Mouse (Mus musculus) thymus, adult 18-20 months (tissue): ENCODE measurements around the gene Pld1.

Experiments
- DNase-seq, 2 experiments: peaks; one replicate each; pipeline ENCODE4 v3.0.0; 2022; ENCODE audit warnings: mixed read lengths in 2 of 2

Pld1 gene

GRCm38 (mm10) chr3:27994175-27994990, 55.9 kb downstream of the Pld1 start:
- DNase-seq: no peak

- no peak for DNase-seq
Measured at GRCm38 (mm10) chr3:28004321-28004720, 65.8 kb downstream of the Pld1 start.

- DNase-seq: no peak
Measured at GRCm38 (mm10) chr3:28007684-28008083, 69.2 kb downstream of the Pld1 start.

GRCm38 (mm10) chr3:28008369-28008768, 69.9 kb downstream of the Pld1 start:
- DNase-seq: no peak

GRCm38 (mm10) chr3:28012177-28012576, 73.7 kb downstream of the Pld1 start:
- DNase-seq: no peak

GRCm38 (mm10) chr3:28013441-28013840, 74.9 kb downstream of the Pld1 start:
- DNase-seq: no peak

- no peak for DNase-seq
Measured at GRCm38 (mm10) chr3:28017002-28017401, 78.5 kb downstream of the Pld1 start.

GRCm38 (mm10) chr3:28019727-28020126, 81.2 kb downstream of the Pld1 start:
- no peak for DNase-seq

GRCm38 (mm10) chr3:28020404-28020803, 81.9 kb downstream of the Pld1 start:
- DNase-seq: no peak

- no peak for DNase-seq
Measured at GRCm38 (mm10) chr3:28022191-28022590, 83.7 kb downstream of the Pld1 start.

- DNase-seq: no peak
Measured at GRCm38 (mm10) chr3:28026876-28027275, 88.4 kb downstream of the Pld1 start.

GRCm38 (mm10) chr3:28028456-28028855, 90.0 kb downstream of the Pld1 start:
- no peak for DNase-seq

- no peak for DNase-seq
Measured at GRCm38 (mm10) chr3:28030860-28031259, 92.4 kb downstream of the Pld1 start.

- DNase-seq: no peak
Measured at GRCm38 (mm10) chr3:28031643-28032243, 93.2 kb downstream of the Pld1 start.

- no peak for DNase-seq
Measured at GRCm38 (mm10) chr3:28033898-28034297, 95.4 kb downstream of the Pld1 start.

GRCm38 (mm10) chr3:28034707-28035333, 96.3 kb downstream of the Pld1 start:
- DNase-seq: no peak

GRCm38 (mm10) chr3:28037320-28037932, 98.9 kb downstream of the Pld1 start:
- DNase-seq: no peak

- DNase-seq: no peak
Measured at GRCm38 (mm10) chr3:28038106-28038505, 99.6 kb downstream of the Pld1 start.

GRCm38 (mm10) chr3:28039760-28040159, 101.3 kb downstream of the Pld1 start:
- no peak for DNase-seq

GRCm38 (mm10) chr3:28041236-28041635, 102.7 kb downstream of the Pld1 start:
- no peak for DNase-seq

- no peak for DNase-seq
Measured at GRCm38 (mm10) chr3:28042366-28042765, 103.9 kb downstream of the Pld1 start.

- DNase-seq: no peak
Measured at GRCm38 (mm10) chr3:28047599-28047998, 109.1 kb downstream of the Pld1 start.

GRCm38 (mm10) chr3:28049526-28049925, 111.0 kb downstream of the Pld1 start:
- DNase-seq: no peak

GRCm38 (mm10) chr3:28053076-28053475, 114.6 kb downstream of the Pld1 start:
- no peak for DNase-seq
